Mouse (Mus musculus) heart, adult 18-20 months (tissue): ENCODE results near the gene Tsc1. TPM values are rescaled to one million over a fixed set of nuclear protein-coding genes. Genes with fewer than 3 reads are reported as not detected.

Source experiments
- DNase-seq, 2 experiments: peaks; one replicate each; pipeline ENCODE4 v3.0.0; 2021 to 2022; ENCODE audit warnings: mixed read lengths in 1 of 2
- microRNA-seq, 2 experiments: library from miRNA; unstranded; fragments of <30 nt; microRNA quantifications; one replicate each; pipeline ENCODE4 v1.2.0; 2022
- total RNA-seq, 2 experiments: library from RNA; stranded (reverse); gene quantifications; 2 replicates each; pipeline ENCODE4 v1.2.3; 2021

Tsc1 gene
- total RNA-seq, 2 experiments from 2014 or later, result 26.6 to 28.4 TPM

DNA sequence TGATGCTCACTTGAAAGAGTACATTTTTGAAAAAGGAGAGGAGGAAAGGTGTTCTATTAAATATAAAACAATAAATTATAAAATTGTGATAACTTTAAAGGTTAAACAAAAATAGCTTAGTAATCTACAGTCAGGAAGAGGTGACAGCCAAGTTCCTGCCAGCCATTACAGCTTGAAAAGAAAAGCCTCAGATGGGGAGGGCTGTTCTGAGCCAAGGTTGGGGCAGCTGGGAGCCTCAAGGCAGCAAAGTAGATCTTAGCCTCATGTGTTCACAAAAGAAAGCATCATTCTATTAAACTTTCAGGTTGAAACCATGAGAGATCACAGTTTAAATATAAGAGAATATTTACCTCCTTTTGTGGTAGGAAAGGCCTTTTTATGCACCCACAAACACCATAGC, 89.6 kb downstream of the Tsc1 start:
- DNase-seq, result no peak

DNA sequence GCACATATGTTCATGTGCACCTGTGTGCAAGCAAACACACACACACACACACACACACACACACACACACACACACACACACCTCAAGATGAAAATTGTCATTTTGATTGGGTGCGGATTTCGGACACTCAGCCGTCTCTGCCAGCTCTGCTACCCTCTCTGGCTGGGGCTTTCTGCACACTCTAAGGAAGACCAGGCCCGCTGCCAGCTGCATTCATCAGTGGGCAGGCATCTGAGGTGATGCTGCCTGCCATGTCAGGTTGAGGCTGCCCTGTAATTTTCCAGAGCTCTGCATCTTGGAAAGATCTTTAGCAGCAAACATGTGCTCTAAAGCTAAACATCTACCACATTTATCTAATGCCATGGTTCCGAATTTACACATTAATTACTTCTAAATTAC, 96.1 kb downstream of the Tsc1 start:
- no peak for DNase-seq

DNA sequence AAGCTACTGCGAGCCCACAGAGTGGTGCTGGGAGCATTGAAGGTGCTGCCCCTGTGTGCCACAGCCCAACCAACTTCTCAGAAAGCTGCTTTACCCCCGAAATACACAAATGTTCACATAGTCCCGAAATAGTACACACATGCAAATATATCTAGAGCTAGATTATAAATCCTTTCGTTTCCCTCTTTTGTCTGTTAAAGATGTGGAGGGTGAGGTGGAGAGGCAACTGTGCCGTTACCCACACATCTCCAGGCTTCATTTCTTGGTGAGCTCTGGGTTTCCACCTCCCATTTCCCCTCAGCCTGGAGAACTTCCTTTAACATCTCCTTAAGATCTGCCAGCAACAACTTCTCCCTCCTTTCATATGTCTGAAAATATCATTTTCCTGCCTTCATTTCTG, 99.1 kb downstream of the Tsc1 start:
- DNase-seq, result no peak

Small RNA genes within 50 kb of the gene (microRNA-seq; reads per million reads assigned to microRNA genes)
- gene Gm22824 (0 reads per million in 2 experiments), gene Mir3088 (0 reads per million in 2 experiments)

Other genes with a start within 250 kb of the Tsc1 start
- gene Ppp1r26, start 194.4 kb upstream of the Tsc1 start, total RNA-seq, result 1 to 10 TPM; 4.4 to 4.8 TPM
- gene 1700007K13Rik, start 174.9 kb upstream of the Tsc1 start, total RNA-seq, result under 1 TPM in 1 of 2 experiments, not detected in 1; 0.82 TPM
- gene Mrps2, start 173.2 kb upstream of the Tsc1 start, total RNA-seq, result 10 to 100 TPM; 42.6 to 43.7 TPM
- 1 to 10 TPM; 2.4 to 2.7 TPM for gene Gbgt1, start 144.3 kb upstream of the Tsc1 start, total RNA-seq
- 1 to 10 TPM; 1.1 to 1.2 TPM for gene Gm10134, start 135.1 kb upstream of the Tsc1 start, total RNA-seq
- 10 to 100 TPM in 1 of 2 experiments, 1 to 10 TPM in 1; 8.7 to 11.5 TPM for gene Ralgds, start 128.1 kb upstream of the Tsc1 start, total RNA-seq
- not detected for gene Cel, start 77.8 kb upstream of the Tsc1 start, total RNA-seq
- 10 to 100 TPM in 1 of 2 experiments, 1 to 10 TPM in 1; 9.3 to 10.2 TPM for gene Gtf3c5, start 57.5 kb upstream of the Tsc1 start, total RNA-seq
- gene Gfi1b, start 19.2 kb upstream of the Tsc1 start, total RNA-seq, result not detected
- not detected for gene Spaca9, start 58.5 kb downstream of the Tsc1 start, total RNA-seq
- gene Ak8, start 58.9 kb downstream of the Tsc1 start, total RNA-seq, result not detected
- gene Gtf3c4, start 199.1 kb downstream of the Tsc1 start, total RNA-seq, result 10 to 100 TPM; 17.0 to 22.1 TPM
- gene Ddx31, start 199.2 kb downstream of the Tsc1 start, total RNA-seq, result 1 to 10 TPM; 4.4 TPM